Mouse (Mus musculus): ENCODE measurements around the gene Vmn1r89. TPM values are rescaled to one million over a fixed set of nuclear protein-coding genes. Genes with fewer than 3 reads are reported as not detected.

The Vmn1r89 gene
- polyA plus RNA-seq (2014; fragmentation: Nextera tagmentation; extraction: Ambion mirVana) = not detected in 2 replicates

- H3K4me3 ChIP-seq (ENCODE audit: low read depth, low read length) = no peak within 1 kb of the TSS
- no peak within 1 kb of the TSS for H3K4me2 ChIP-seq
- ATAC-seq (replicated peaks; ENCODE audit: low FRiP score) (no peak), DNase-seq (ENCODE audit: low spot score) (no peak)
- no peak within 1 kb of the TSS for H3K9ac ChIP-seq (ENCODE audit: low read depth, low read length)
- H3K27ac ChIP-seq (ENCODE audit: low read depth, low read length) = no peak within 1 kb of the TSS
- no peaks in the 10 kb centered on the region for H3K4me1 ChIP-seq (replicated peaks; ENCODE audit: control insufficient read depth, insufficient read depth, low read length)
- no peaks in the 10 kb centered on the region for H3K36me3 ChIP-seq (ENCODE audit: control insufficient read depth, insufficient read depth, low read length)
- no peaks in the 10 kb centered on the region for H3K9me3 ChIP-seq (ENCODE audit: control insufficient read depth, low read length)
- no peaks in the 10 kb centered on the region for H3K27me3 ChIP-seq (replicated peaks; ENCODE audit: control insufficient read depth, insufficient read depth, low read length)
These were observed at the start of gene Vmn1r89 for GRCm38 (mm10) chr7:13212720-13213119. TSS of gene Vmn1r89 (plus strand) at chr7:13213020.

GRCm38 (mm10) chr7:13260746-13261700, 48.2 kb downstream of the Vmn1r89 start:
- Histone ChIP-seq H3K4me2 (no peak overlapping the region), H3K4me3 (ENCODE audit: low read depth, low read length) (no peak overlapping the region), H3K27me3 (replicated peaks; ENCODE audit: control insufficient read depth, insufficient read depth, low read length) (no peaks in the 10 kb centered on the region), H3K9ac (ENCODE audit: low read depth, low read length) (no peak overlapping the region), H3K36me3 (ENCODE audit: control insufficient read depth, insufficient read depth, low read length) (no peaks in the 10 kb centered on the region), H3K27ac (ENCODE audit: low read depth, low read length) (no peak overlapping the region), H3K9me3 (ENCODE audit: control insufficient read depth, low read length) (no peaks in the 10 kb centered on the region), H3K4me1 (replicated peaks; ENCODE audit: control insufficient read depth, insufficient read depth, low read length) (no peaks in the 10 kb centered on the region)
- DNase-seq (ENCODE audit: low spot score) = no peak
- WGBS = 37% methylated on average over 50 of the region's 50 CpGs
- no peak for ATAC-seq (replicated peaks; ENCODE audit: low FRiP score)

- H3K4me2 ChIP-seq = no peak overlapping the region
- H3K9ac ChIP-seq (ENCODE audit: low read depth, low read length) = no peak overlapping the region
- H3K27me3 ChIP-seq (replicated peaks; ENCODE audit: control insufficient read depth, insufficient read depth, low read length) = no peaks in the 10 kb centered on the region
- H3K4me1 ChIP-seq (replicated peaks; ENCODE audit: control insufficient read depth, insufficient read depth, low read length) = no peaks in the 10 kb centered on the region
- DNase-seq (ENCODE audit: low spot score) (no peak), ATAC-seq (replicated peaks; ENCODE audit: low FRiP score) (no peak)
- no peak overlapping the region for H3K4me3 ChIP-seq (ENCODE audit: low read depth, low read length)
- no peak overlapping the region for H3K27ac ChIP-seq (ENCODE audit: low read depth, low read length)
- no peaks in the 10 kb centered on the region for H3K9me3 ChIP-seq (ENCODE audit: control insufficient read depth, low read length)
- no peaks in the 10 kb centered on the region for H3K36me3 ChIP-seq (ENCODE audit: control insufficient read depth, insufficient read depth, low read length)
- WGBS = 81% methylated on average over 5 of the region's 5 CpGs
These were observed 51.0 kb downstream of the Vmn1r89 start for GRCm38 (mm10) chr7:13263851-13264250.

GRCm38 (mm10) chr7:13264396-13264795, 51.6 kb downstream of the Vmn1r89 start:
- ATAC-seq (replicated peaks; ENCODE audit: low FRiP score) = no peak
- 82% methylated on average over 2 of the region's 2 CpGs for WGBS
- Histone ChIP-seq H3K4me2 (no peak overlapping the region), H3K36me3 (ENCODE audit: control insufficient read depth, insufficient read depth, low read length) (no peaks in the 10 kb centered on the region), H3K27me3 (replicated peaks; ENCODE audit: control insufficient read depth, insufficient read depth, low read length) (no peaks in the 10 kb centered on the region), H3K27ac (ENCODE audit: low read depth, low read length) (no peak overlapping the region), H3K9ac (ENCODE audit: low read depth, low read length) (no peak overlapping the region), H3K4me3 (ENCODE audit: low read depth, low read length) (no peak overlapping the region), H3K9me3 (ENCODE audit: control insufficient read depth, low read length) (no peaks in the 10 kb centered on the region), H3K4me1 (replicated peaks; ENCODE audit: control insufficient read depth, insufficient read depth, low read length) (no peaks in the 10 kb centered on the region)
- DNase-seq (ENCODE audit: low spot score) = no peak

- H3K9me3 ChIP-seq (ENCODE audit: control insufficient read depth, low read length) = no peaks in the 10 kb centered on the region
- no peak overlapping the region for H3K27ac ChIP-seq (ENCODE audit: low read depth, low read length)
- H3K4me2 ChIP-seq = no peak overlapping the region
- peaks cover 2% of the 10 kb centered on the region; the same call in 1 of the 2 replicates for H3K36me3 ChIP-seq (ENCODE audit: control insufficient read depth, insufficient read depth, low read length)
- H3K9ac ChIP-seq (ENCODE audit: low read depth, low read length) = no peak overlapping the region
- DNase-seq (ENCODE audit: low spot score) = no peak
- H3K4me3 ChIP-seq (ENCODE audit: low read depth, low read length) = no peak overlapping the region
- H3K4me1 ChIP-seq (replicated peaks; ENCODE audit: control insufficient read depth, insufficient read depth, low read length) = no peaks in the 10 kb centered on the region
- H3K27me3 ChIP-seq (replicated peaks; ENCODE audit: control insufficient read depth, insufficient read depth, low read length) = no peaks in the 10 kb centered on the region
- no peak for ATAC-seq (replicated peaks; ENCODE audit: low FRiP score)
- 86% methylated on average over 4 of the region's 4 CpGs for WGBS
These were observed 56.0 kb downstream of the Vmn1r89 start for GRCm38 (mm10) chr7:13268749-13269260.

- ATAC-seq (replicated peaks; ENCODE audit: low FRiP score) (no peak), DNase-seq (ENCODE audit: low spot score) (no peak)
- no peak overlapping the region for H3K27ac ChIP-seq (ENCODE audit: low read depth, low read length)
- no peak overlapping the region for H3K4me2 ChIP-seq
- 76% methylated on average over 11 of the region's 11 CpGs for WGBS
- no peaks in the 10 kb centered on the region for H3K27me3 ChIP-seq (replicated peaks; ENCODE audit: control insufficient read depth, insufficient read depth, low read length)
- H3K9ac ChIP-seq (ENCODE audit: low read depth, low read length) = no peak overlapping the region
- H3K4me1 ChIP-seq (replicated peaks; ENCODE audit: control insufficient read depth, insufficient read depth, low read length) = no peaks in the 10 kb centered on the region
- H3K4me3 ChIP-seq (ENCODE audit: low read depth, low read length) = no peak overlapping the region
- peaks cover 3% of the 10 kb centered on the region for H3K36me3 ChIP-seq (ENCODE audit: control insufficient read depth, insufficient read depth, low read length)
- H3K9me3 ChIP-seq (ENCODE audit: control insufficient read depth, low read length) = no peaks in the 10 kb centered on the region
These were observed 56.6 kb downstream of the Vmn1r89 start for GRCm38 (mm10) chr7:13269394-13269793.

Other genes starting within 250 kb of the Vmn1r89 start
- gene Zfp324, start 247.2 kb upstream of the Vmn1r89 start, polyA plus RNA-seq (2014; fragmentation: Nextera tagmentation; extraction: Ambion mirVana) = 6.6 and 7.7 TPM in 2 replicates
- 6.9 and 7.0 TPM in 2 replicates for gene Zfp446, start 235.2 kb upstream of the Vmn1r89 start, polyA plus RNA-seq (2014; fragmentation: Nextera tagmentation; extraction: Ambion mirVana)
- gene Slc27a5, start 214.8 kb upstream of the Vmn1r89 start, polyA plus RNA-seq (2014; fragmentation: Nextera tagmentation; extraction: Ambion mirVana) = 0.52 and 1.1 TPM in 2 replicates
- gene Trim28, start 213.9 kb upstream of the Vmn1r89 start, polyA plus RNA-seq (2014; fragmentation: Nextera tagmentation; extraction: Ambion mirVana) = 339 and 346 TPM in 2 replicates
- 27.5 and 27.9 TPM in 2 replicates for gene Zbtb45, start 203.0 kb upstream of the Vmn1r89 start, polyA plus RNA-seq (2014; fragmentation: Nextera tagmentation; extraction: Ambion mirVana)
- 134 and 142 TPM in 2 replicates for gene Chmp2a, start 178.2 kb upstream of the Vmn1r89 start, polyA plus RNA-seq (2014; fragmentation: Nextera tagmentation; extraction: Ambion mirVana)
- gene Ube2m, start 174.7 kb upstream of the Vmn1r89 start, polyA plus RNA-seq (2014; fragmentation: Nextera tagmentation; extraction: Ambion mirVana) = 178 and 183 TPM in 2 replicates
- 1.6 and 1.9 TPM in 2 replicates for gene Mzf1, start 158.3 kb upstream of the Vmn1r89 start, polyA plus RNA-seq (2014; fragmentation: Nextera tagmentation; extraction: Ambion mirVana)
- gene Vmn1r85, start 117.8 kb upstream of the Vmn1r89 start, polyA plus RNA-seq (2014; fragmentation: Nextera tagmentation; extraction: Ambion mirVana) = not detected in 2 replicates
- not detected in 2 replicates for gene Vmn1r86, start 93.1 kb upstream of the Vmn1r89 start, polyA plus RNA-seq (2014; fragmentation: Nextera tagmentation; extraction: Ambion mirVana)
- not detected in 2 replicates for gene Vmn1r87, start 72.9 kb upstream of the Vmn1r89 start, polyA plus RNA-seq (2014; fragmentation: Nextera tagmentation; extraction: Ambion mirVana)
- 0.03 TPM in 1 of 2 replicates, not detected in the other for gene Vmn1r88, start 53.5 kb upstream of the Vmn1r89 start, polyA plus RNA-seq (2014; fragmentation: Nextera tagmentation; extraction: Ambion mirVana)
- 171 and 177 TPM in 2 replicates for gene Lig1, start 64.3 kb downstream of the Vmn1r89 start, polyA plus RNA-seq (2014; fragmentation: Nextera tagmentation; extraction: Ambion mirVana)
- 2.9 and 4.0 TPM in 2 replicates for gene Zswim9, start 65.7 kb downstream of the Vmn1r89 start, polyA plus RNA-seq (2014; fragmentation: Nextera tagmentation; extraction: Ambion mirVana)
- 1.3 and 2.1 TPM in 2 replicates for gene Pla2g4c, start 111.6 kb downstream of the Vmn1r89 start, polyA plus RNA-seq (2014; fragmentation: Nextera tagmentation; extraction: Ambion mirVana)
- 0.14 TPM in 1 of 2 replicates, not detected in the other for gene Cabp5, start 185.1 kb downstream of the Vmn1r89 start, polyA plus RNA-seq (2014; fragmentation: Nextera tagmentation; extraction: Ambion mirVana)
- not detected in 2 replicates for gene Bsph1, start 237.8 kb downstream of the Vmn1r89 start, polyA plus RNA-seq (2014; fragmentation: Nextera tagmentation; extraction: Ambion mirVana)